Comparison of ENCODE assay signal across 8 mouse cellular contexts in the genomic region with DNA sequence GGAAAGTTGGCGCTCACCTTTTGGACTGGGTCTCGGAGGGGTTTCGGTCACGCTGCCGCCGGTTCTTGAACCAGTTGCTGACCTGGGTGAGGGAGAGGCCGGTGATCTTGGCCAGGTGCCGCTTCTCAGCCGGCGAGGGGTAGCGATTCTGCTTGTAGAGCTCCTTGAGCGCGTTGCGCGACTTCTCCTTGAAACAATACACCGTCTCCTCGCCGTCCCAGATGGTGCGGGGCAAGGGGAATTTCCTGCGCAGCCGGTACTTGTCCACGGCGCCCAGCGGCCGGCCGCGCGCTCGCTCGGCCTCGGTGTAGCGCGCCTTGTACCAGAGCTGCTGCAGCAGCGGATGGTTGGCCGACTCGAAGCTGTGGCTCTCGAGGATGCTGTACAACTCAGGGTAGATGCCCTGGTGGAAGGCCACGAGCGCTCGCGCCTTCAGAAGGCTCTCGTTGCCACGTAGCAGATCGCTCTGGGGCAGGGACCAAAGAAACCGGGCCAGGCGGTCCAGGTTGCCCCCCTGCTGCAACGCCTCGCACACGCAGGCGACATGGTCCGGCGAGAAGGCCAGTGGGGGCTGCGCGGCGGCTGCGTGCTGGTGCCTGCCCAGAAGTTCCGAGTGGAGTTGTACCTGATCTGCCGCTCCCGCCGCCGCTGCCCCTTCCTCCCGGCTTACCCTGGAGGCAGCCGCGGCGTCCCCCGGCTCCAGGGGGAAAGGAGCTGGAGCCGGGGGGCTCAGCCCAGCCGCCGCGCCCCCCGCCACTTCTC. TPM values are rescaled to one million over a fixed set of nuclear protein-coding genes. Genes with fewer than 3 reads are reported as not detected.
DNase-seq lines count a peak whose midpoint lies in the region; ATAC-seq and TF ChIP-seq lines count a peak whose summit lies in the region.

No protein-coding gene starts in this region.

- H3K27me3 ChIP-seq in limb, embryonic 11.5 days (ENCODE audit: control insufficient read depth, insufficient read depth, low read length): no peaks in the 10 kb centered on the region
- peaks cover 41% of the 10 kb centered on the region for H3K27me3 ChIP-seq in midbrain, embryonic 12.5 days

- peak overlapping the region; percentile 94 for H3K27ac ChIP-seq in gastrocnemius, adult 2 months
- peak overlapping the region; percentile 99 for H3K27ac ChIP-seq in limb, embryonic 11.5 days (replicated peaks; ENCODE audit: low read depth, low read length)
- H3K27ac ChIP-seq in midbrain, embryonic 12.5 days (replicated peaks): peak overlapping the region; percentile 62

- H3K36me3 ChIP-seq in limb, embryonic 11.5 days (ENCODE audit: control insufficient read depth, insufficient read depth, low read length): no peaks in the 10 kb centered on the region
- 0 out of 2 replicates have a peak, but pooled peaks cover 3% of the 10 kb centered on the region for H3K36me3 ChIP-seq in midbrain, embryonic 12.5 days

- intact Hi-C loops in gastrocnemius, adult 2 months (cut with DNase I): loop anchor here (2.0 to 5.0 kb wide), 6 partner anchors 58 to 405 kb away; a partner anchor contains a TSS

- H3K4me1 ChIP-seq in limb, embryonic 11.5 days (ENCODE audit: control insufficient read depth, insufficient read depth, low read length): peaks cover 23% of the 10 kb centered on the region
- H3K4me1 ChIP-seq in midbrain, embryonic 12.5 days: peaks cover 21% of the 10 kb centered on the region

- DNase-seq in right cerebral cortex, adult 18-20 months: peak; percentile 45
- no peak for DNase-seq in right cerebral cortex, postnatal 36 days (ENCODE audit: low spot score in 2 of 2)
- peak; percentile 57 for DNase-seq in cerebellum, adult 9-11 months
- DNase-seq in gastrocnemius, adult 2 months: peak; percentile 77
- DNase-seq in induced T-regulatory cell, adult 2 months (ENCODE audit: low read depth): peak; percentile 30
- peak; percentile 81 for DNase-seq in limb, embryonic 11.5 days (ENCODE audit: low spot score)
- peak; percentile 52 for DNase-seq in testis, postnatal 10 days (ENCODE audit: low spot score)

- H3K9ac ChIP-seq in limb, embryonic 11.5 days (ENCODE audit: low read length): peak overlapping the region; percentile 97
- H3K9ac ChIP-seq in midbrain, embryonic 12.5 days (replicated peaks): peak overlapping the region; percentile 73

- H3K4me2 ChIP-seq in limb, embryonic 11.5 days (ENCODE audit: low read depth, severe bottlenecking): peak overlapping the region; percentile 95
- H3K4me2 ChIP-seq in midbrain, embryonic 12.5 days (replicated peaks): peak overlapping the region; percentile 99

- no peak for TF ChIP-seq CTCF in gastrocnemius, adult 2 months (IDR thresholded peaks at IDR 0.05)

- ATAC-seq in limb, embryonic 11.5 days (ENCODE audit: insufficient number of reproducible peaks, low FRiP score, low TSS enrichment, low read depth): 0 out of 2 replicates have a peak, but pooled peaks have one; percentile 18
- peak; percentile 64 for ATAC-seq in midbrain, embryonic 12.5 days (ENCODE audit: low FRiP score, low read depth)

- WGBS in limb, embryonic 11.5 days: under 1% methylated on average over 68 of the region's 71 CpGs
- under 1% methylated on average over 57 of the region's 71 CpGs for WGBS in midbrain, embryonic 12.5 days

- no peaks in the 10 kb centered on the region for H3K9me3 ChIP-seq in limb, embryonic 11.5 days (ENCODE audit: control insufficient read depth, low read length)
- H3K9me3 ChIP-seq in midbrain, embryonic 12.5 days: no peaks in the 10 kb centered on the region

- H3K4me3 ChIP-seq in gastrocnemius, adult 2 months: peak overlapping the region; percentile 90
- peak overlapping the region; percentile 98 for H3K4me3 ChIP-seq in limb, embryonic 11.5 days (ENCODE audit: low read depth, low read length)
- peak overlapping the region; percentile 68 for H3K4me3 ChIP-seq in midbrain, embryonic 12.5 days

RNA-seq across cellular contexts. Expression of a gene that starts 0.7 kb away (rescaled TPM):
- total RNA-seq in gastrocnemius, adult 2 months (2021): 10 to 100 TPM; 15.6 to 18.1 TPM
- 23.2 and 27.0 TPM in 2 replicates for polyA plus RNA-seq in limb, embryonic 11.5 days (2014; fragmentation: Nextera tagmentation; extraction: Ambion mirVana)
- 2.0 and 2.4 TPM in 2 replicates for polyA plus RNA-seq in midbrain, embryonic 12.5 days (2016; fragmentation: Nextera tagmentation; extraction: Ambion mirVana)

RNA-seq across cellular contexts. Expression of a gene that starts 11.0 kb away (rescaled TPM):
- total RNA-seq in gastrocnemius, adult 2 months (2021): 10 to 100 TPM; 17.6 to 19.4 TPM
- polyA plus RNA-seq in limb, embryonic 11.5 days (2014; fragmentation: Nextera tagmentation; extraction: Ambion mirVana): 50.4 and 51.6 TPM in 2 replicates
- 27.6 and 28.5 TPM in 2 replicates for polyA plus RNA-seq in midbrain, embryonic 12.5 days (2016; fragmentation: Nextera tagmentation; extraction: Ambion mirVana)

RNA-seq across cellular contexts. Expression of a gene that starts 58.8 kb away (rescaled TPM):
- total RNA-seq in gastrocnemius, adult 2 months (2021): 10 to 100 TPM; 59.8 to 68.4 TPM
- 58.5 and 66.4 TPM in 2 replicates for polyA plus RNA-seq in limb, embryonic 11.5 days (2014; fragmentation: Nextera tagmentation; extraction: Ambion mirVana)
- polyA plus RNA-seq in midbrain, embryonic 12.5 days (2016; fragmentation: Nextera tagmentation; extraction: Ambion mirVana): 7.8 and 13.6 TPM in 2 replicates

Comparison
In these comparisons a context has a peak if more than half of its experiments do, and no peak if none do; other contexts are left out.
1. DNase-seq: peak in right cerebral cortex, adult 18-20 months (single experiment), cerebellum, adult 9-11 months (single experiment), gastrocnemius, adult 2 months (single experiment), induced T-regulatory cell, adult 2 months (single experiment), limb, embryonic 11.5 days (single experiment) and testis, postnatal 10 days (single experiment); none in right cerebral cortex, postnatal 36 days (0 of 2).
2. Peak in every context shown above with its lines, with median percentiles within 50 percentile points of each other: H3K27ac ChIP-seq and H3K4me3 ChIP-seq.